Mouse (Mus musculus): ENCODE data around the gene Vps13d. TPM values are rescaled to one million over a fixed set of nuclear protein-coding genes. Genes with fewer than 3 reads are reported as not detected.

The Vps13d gene
- polyA plus RNA-seq, 1 experiment from 2014 or later = 8.5 TPM

DNA sequence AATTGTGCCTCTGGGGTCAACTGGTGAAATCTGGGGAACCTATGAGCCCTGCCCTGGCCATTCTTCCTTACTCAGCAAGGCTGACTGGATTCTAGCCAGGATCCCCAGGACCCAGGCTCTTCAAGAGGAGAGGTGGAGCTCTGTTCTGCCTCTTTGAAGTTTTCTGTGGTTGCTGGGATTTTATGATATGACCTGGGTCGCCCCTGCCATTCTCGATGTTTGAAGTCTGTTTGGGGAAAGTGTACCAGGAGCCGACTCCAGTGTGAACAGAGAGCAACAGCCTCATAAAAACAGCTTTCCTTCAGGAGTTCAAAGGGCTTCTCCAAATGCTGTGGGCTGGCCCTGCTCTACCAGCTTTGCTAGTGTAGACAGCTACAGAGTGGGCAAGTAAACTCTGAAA is 185.4 kb downstream of the Vps13d start:
- Histone ChIP-seq H3K27me3 (ENCODE audit: insufficient read depth, low read length) (no peaks in the 10 kb centered on the region), H3K9ac (no peak overlapping the region), H3K4me1 (ENCODE audit: insufficient read depth) (peaks cover 20% of the 10 kb centered on the region), H3K4me2 (no peak overlapping the region), H3K27ac (ENCODE audit: low read depth) (peak overlapping the region; percentile 14; the same call in 1 of the 2 replicates), H3K4me3 (ENCODE audit: low read depth, low read length) (no peak overlapping the region), H3K9me3 (ENCODE audit: low read depth, low read length) (no peaks in the 10 kb centered on the region), H3K36me3 (ENCODE audit: insufficient read depth) (no peaks in the 10 kb centered on the region)
- TF ChIP-seq CTCF (IDR thresholded peaks at IDR 0.05; ENCODE audit: low read depth) = no peak
- ATAC-seq (ENCODE audit: insufficient read depth) = no peak; the same call in 1 of the 2 replicates
- WGBS = 24% methylated on average over 3 of the region's 3 CpGs
- peak; percentile 59 for DNase-seq

DNA sequence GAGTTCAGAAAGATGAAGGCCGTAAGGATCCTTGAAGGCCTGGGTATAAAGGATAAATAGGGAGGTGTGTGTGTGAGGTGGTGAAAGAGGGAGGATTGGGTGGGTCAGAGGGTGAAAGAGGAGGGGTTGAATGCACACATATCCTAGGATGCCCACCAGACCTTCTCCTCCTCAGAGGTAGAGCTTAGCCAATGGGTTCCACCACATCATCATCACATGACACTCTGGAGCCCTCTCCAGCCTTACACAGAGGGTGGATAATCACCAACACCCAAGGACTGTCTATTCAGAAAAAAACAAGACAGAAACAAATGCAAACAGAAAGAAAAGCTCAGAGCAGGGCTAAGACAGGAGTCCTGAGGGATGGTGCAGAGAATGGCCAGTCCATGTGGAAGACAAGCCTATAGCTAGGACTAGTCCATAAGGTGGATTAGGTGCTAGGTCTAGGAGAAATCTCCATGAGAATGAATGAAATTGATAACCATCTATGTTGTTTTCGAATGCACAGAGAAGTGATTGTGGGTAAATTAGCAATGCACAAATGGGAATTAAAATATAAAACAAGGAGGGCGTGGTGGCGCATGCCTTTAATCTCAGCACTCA is 188.8 kb downstream of the Vps13d start:
- TF ChIP-seq CTCF (IDR thresholded peaks at IDR 0.05; ENCODE audit: low read depth) = no peak
- WGBS = 85% methylated on average over 4 of the region's 4 CpGs
- peaks cover 12% of the 10 kb centered on the region for H3K4me1 ChIP-seq (ENCODE audit: insufficient read depth)

GRCm38 (mm10) chr4:145004176-145004575 is 190.6 kb downstream of the Vps13d start:
- DNase-seq (no peak), ATAC-seq (ENCODE audit: insufficient read depth) (no peak)
- Histone ChIP-seq H3K4me2 (no peak overlapping the region), H3K9ac (no peak overlapping the region), H3K27me3 (ENCODE audit: insufficient read depth, low read length) (no peaks in the 10 kb centered on the region), H3K4me1 (ENCODE audit: insufficient read depth) (peaks cover 17% of the 10 kb centered on the region), H3K36me3 (ENCODE audit: insufficient read depth) (no peaks in the 10 kb centered on the region), H3K4me3 (ENCODE audit: low read depth, low read length) (no peak overlapping the region), H3K9me3 (ENCODE audit: low read depth, low read length) (no peaks in the 10 kb centered on the region), H3K27ac (ENCODE audit: low read depth) (no peak overlapping the region)
- 50% methylated on average over 6 of the region's 6 CpGs for WGBS
- TF ChIP-seq CTCF (IDR thresholded peaks at IDR 0.05; ENCODE audit: low read depth) = no peak

More for the DNA sequence above, 188.8 kb downstream of the Vps13d start:
- Histone ChIP-seq H3K27ac (ENCODE audit: low read depth) (no peak overlapping the region), H3K27me3 (ENCODE audit: insufficient read depth, low read length) (no peaks in the 10 kb centered on the region), H3K4me3 (ENCODE audit: low read depth, low read length) (no peak overlapping the region), H3K9ac (no peak overlapping the region), H3K4me2 (no peak overlapping the region), H3K36me3 (ENCODE audit: insufficient read depth) (no peaks in the 10 kb centered on the region), H3K9me3 (ENCODE audit: low read depth, low read length) (no peaks in the 10 kb centered on the region)
- DNase-seq (no peak), ATAC-seq (ENCODE audit: insufficient read depth) (no peak)

DNA sequence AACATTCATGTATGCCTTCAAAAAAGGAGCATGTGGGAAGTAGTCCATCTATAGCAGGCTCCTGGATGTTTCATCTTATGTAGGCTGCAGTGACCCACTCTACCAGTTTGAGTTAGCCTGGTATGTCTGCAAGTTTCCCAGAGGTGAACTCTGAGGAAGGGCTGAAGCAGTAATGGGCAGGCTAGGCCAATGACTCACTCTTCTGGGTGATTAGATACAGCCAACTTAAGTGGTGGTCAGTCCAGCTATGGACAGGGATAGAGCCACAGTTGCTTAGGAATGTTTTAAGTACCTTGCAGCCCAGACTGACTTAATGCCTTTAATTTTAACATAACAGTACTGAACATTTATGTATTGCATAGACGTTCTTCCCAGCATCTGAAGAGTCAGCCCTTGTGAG is 192.1 kb downstream of the Vps13d start:
- H3K36me3 ChIP-seq (ENCODE audit: insufficient read depth) = no peaks in the 10 kb centered on the region
- 59% methylated on average over 1 of the region's 1 CpGs for WGBS
- no peak overlapping the region for H3K27ac ChIP-seq (ENCODE audit: low read depth)
- TF ChIP-seq CTCF (IDR thresholded peaks at IDR 0.05; ENCODE audit: low read depth) = no peak
- H3K4me1 ChIP-seq (ENCODE audit: insufficient read depth) = peaks cover 30% of the 10 kb centered on the region
- no peak for ATAC-seq (ENCODE audit: insufficient read depth)
- no peaks in the 10 kb centered on the region for H3K9me3 ChIP-seq (ENCODE audit: low read depth, low read length)
- no peak overlapping the region for H3K4me2 ChIP-seq
- DNase-seq = no peak
- no peak overlapping the region for H3K9ac ChIP-seq
- no peak overlapping the region for H3K4me3 ChIP-seq (ENCODE audit: low read depth, low read length)
- H3K27me3 ChIP-seq (ENCODE audit: insufficient read depth, low read length) = no peaks in the 10 kb centered on the region

DNA sequence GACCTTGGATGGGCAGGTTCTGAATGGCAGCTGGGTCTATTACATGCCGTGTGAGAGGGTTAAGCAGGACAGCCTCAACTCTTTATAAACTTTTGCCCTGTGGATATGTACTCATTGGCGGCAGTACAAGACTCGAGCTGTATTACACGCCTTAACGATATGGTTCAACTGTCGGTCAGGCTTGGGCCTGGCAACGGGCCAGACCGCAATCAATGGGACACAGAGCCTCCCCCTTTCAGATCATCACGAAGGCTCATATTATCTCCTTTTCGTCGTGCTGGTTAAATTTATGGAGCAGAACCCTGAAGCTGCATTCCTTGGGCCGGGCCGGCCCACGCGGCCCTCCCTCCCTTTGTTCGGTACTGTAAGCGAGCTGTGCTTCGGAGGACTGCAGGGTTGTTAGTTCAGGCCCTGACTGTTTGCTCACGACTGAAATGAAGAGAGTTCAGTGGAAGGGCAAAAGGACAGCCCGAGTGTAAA is 194.9 kb downstream of the Vps13d start:
- DNase-seq = peak; percentile 96
- Histone ChIP-seq H3K4me1 (ENCODE audit: insufficient read depth) (peaks cover 38% of the 10 kb centered on the region), H3K9me3 (ENCODE audit: low read depth, low read length) (no peaks in the 10 kb centered on the region), H3K36me3 (ENCODE audit: insufficient read depth) (no peaks in the 10 kb centered on the region), H3K27me3 (ENCODE audit: insufficient read depth, low read length) (no peaks in the 10 kb centered on the region), H3K27ac (ENCODE audit: low read depth) (peak overlapping the region; percentile 93), H3K9ac (no peak overlapping the region), H3K4me2 (peak overlapping the region; percentile 26; the same call in 1 of the 2 replicates), H3K4me3 (ENCODE audit: low read depth, low read length) (no peak overlapping the region)
- no peak for TF ChIP-seq CTCF (IDR thresholded peaks at IDR 0.05; ENCODE audit: low read depth)
- WGBS = 9% methylated on average over 20 of the region's 20 CpGs
- peak; percentile 94 for ATAC-seq (ENCODE audit: insufficient read depth)

DNA sequence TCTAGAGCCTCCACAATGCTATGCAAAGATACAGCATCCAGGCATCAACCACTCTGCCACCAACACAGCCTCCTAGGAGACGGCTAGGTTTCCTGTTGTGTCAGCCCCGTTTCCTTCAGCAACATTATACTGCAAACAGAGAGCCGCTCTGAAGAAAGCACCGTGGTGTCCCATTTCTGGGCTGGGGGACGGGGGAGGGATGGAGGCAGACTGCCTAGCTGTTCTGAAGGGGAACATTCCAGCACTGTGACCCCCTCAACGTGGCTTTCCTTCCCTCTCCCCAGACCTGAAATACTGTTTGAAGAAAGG is 195.3 kb downstream of the Vps13d start:
- 4% methylated on average over 6 of the region's 6 CpGs for WGBS
- no peak overlapping the region for H3K9ac ChIP-seq
- ATAC-seq (ENCODE audit: insufficient read depth) = peak; percentile 72; the same call in 1 of the 2 replicates

DNA sequence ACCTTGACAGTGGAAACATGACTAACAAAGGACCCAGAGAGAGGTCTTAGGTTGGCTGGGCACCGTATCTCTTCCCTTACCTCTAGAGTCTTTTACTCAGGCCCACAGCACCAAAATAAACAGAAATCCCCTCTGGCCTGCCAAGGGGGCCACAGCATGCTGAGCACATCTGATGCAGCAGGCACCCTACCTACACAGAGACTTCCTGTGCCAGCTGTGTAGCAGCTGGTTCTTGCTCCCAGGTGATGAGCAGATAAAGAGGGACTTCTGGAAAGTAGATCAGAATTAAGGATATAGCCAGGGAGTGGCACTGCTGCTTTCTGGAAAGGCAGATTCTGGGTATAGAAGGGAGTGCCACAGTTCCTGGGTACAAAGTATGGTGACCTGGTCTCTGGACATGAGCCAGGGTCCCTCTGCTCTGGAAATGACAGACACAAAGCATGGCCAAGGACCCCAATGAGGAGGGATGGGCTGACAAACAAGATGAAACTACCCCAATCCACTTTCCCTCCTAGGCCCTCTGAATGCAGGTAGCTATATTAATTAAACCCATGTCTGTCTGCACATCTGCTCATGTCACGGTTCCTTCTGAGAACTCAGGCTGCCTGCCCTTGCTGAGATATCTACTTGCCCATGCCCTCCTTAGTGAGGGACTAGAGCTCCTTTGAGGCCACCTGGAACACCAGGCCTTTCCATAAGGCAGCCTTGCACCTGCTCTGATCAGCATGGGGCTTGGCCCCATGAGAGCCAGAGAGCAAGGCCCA is 195.8 kb downstream of the Vps13d start:
- TF ChIP-seq CTCF (IDR thresholded peaks at IDR 0.05; ENCODE audit: low read depth) = no peak
- no peak for ATAC-seq (ENCODE audit: insufficient read depth)
- Histone ChIP-seq H3K4me3 (ENCODE audit: low read depth, low read length) (no peak overlapping the region), H3K36me3 (ENCODE audit: insufficient read depth) (no peaks in the 10 kb centered on the region), H3K9ac (no peak overlapping the region), H3K27me3 (ENCODE audit: insufficient read depth, low read length) (no peaks in the 10 kb centered on the region), H3K9me3 (ENCODE audit: low read depth, low read length) (no peaks in the 10 kb centered on the region), H3K27ac (ENCODE audit: low read depth) (peak overlapping the region; percentile 93), H3K4me1 (ENCODE audit: insufficient read depth) (peaks cover 40% of the 10 kb centered on the region), H3K4me2 (peak overlapping the region; percentile 16; the same call in 1 of the 2 replicates)
- 63% methylated on average over 2 of the region's 2 CpGs for WGBS
- DNase-seq = no peak

More for the DNA sequence above, 195.3 kb downstream of the Vps13d start:
- no peaks in the 10 kb centered on the region for H3K36me3 ChIP-seq (ENCODE audit: insufficient read depth)
- peaks cover 38% of the 10 kb centered on the region for H3K4me1 ChIP-seq (ENCODE audit: insufficient read depth)
- no peak for TF ChIP-seq CTCF (IDR thresholded peaks at IDR 0.05; ENCODE audit: low read depth)
- H3K27me3 ChIP-seq (ENCODE audit: insufficient read depth, low read length) = no peaks in the 10 kb centered on the region
- H3K4me2 ChIP-seq = peak overlapping the region; percentile 16; the same call in 1 of the 2 replicates
- no peak overlapping the region for H3K4me3 ChIP-seq (ENCODE audit: low read depth, low read length)
- no peaks in the 10 kb centered on the region for H3K9me3 ChIP-seq (ENCODE audit: low read depth, low read length)
- no peak for DNase-seq
- peak overlapping the region; percentile 93 for H3K27ac ChIP-seq (ENCODE audit: low read depth)
